Mouse (Mus musculus) small intestine, adult 2 months (tissue): ENCODE results near the gene Ppargc1a.

ENCODE experiments used
- CTCF ChIP-seq: fragments of 200-500 bp; IDR thresholded peaks from 2 replicates; pipeline ENCODE4 v1.5.1; 2012; ENCODE audit warnings: low read depth, mild to moderate bottlenecking, control low read depth, inconsistent platforms, low read length, moderate library complexity, mixed read lengths; ENCODE audit not compliant: insufficient replicate concordance, insufficient read length; ENCODE audit errors: extremely low read depth
- POLR2A ChIP-seq: fragments of 200-500 bp; IDR thresholded peaks from 2 replicates; pipeline ENCODE4 v1.6.1; 2012; ENCODE audit warnings: low read depth, mild to moderate bottlenecking, control low read depth, inconsistent platforms, low read length, moderate library complexity

GRCm38 (mm10) chr5:51406406-51406805 lies 161.1 kb downstream of the Ppargc1a start:
- TF ChIP-seq POLR2A (no peak), CTCF (no peak)
